Mouse (Mus musculus): ENCODE measurements around the gene Tmprss6.

- TF ChIP-seq CTCF (IDR thresholded peaks at IDR 0.05; ENCODE audit: low read depth, low read length) (no peak), GATA1 (IDR thresholded peaks at IDR 0.05; ENCODE audit: borderline replicate concordance, low read length) (no peak), POLR2AphosphoS5 (IDR thresholded peaks at IDR 0.05; ENCODE audit: insufficient replicate concordance, low read depth, low read length) (no peak), TAL1 (conservative IDR thresholded peaks at IDR 0.05; ENCODE audit: low read depth, low read length) (no peak)
These were observed 11.0 kb upstream of the Tmprss6 start for GRCm38 (mm10) chr15:78479470-78479869.

Measured in G1E (cell line).